Mouse (Mus musculus) urinary bladder, postnatal 4 days (tissue): Measurements from ENCODE around the gene Scgb1b29.
"Not testable (repeated sequence)": the region's sequence is repeated elsewhere in the genome, so short reads cannot be mapped to it uniquely, and the experiment has no call there.

Experiments used
- DNase-seq, 2 experiments: peaks; one replicate each; pipeline ENCODE4 v3.0.0; 2021 to 2022; ENCODE audit warnings: low spot score in 2 of 2

The Scgb1b29 gene

GRCm38 (mm10) chr7:32441241-32441640, at the start of gene Scgb1b29:
Gene Scgb1b29 (plus strand): TSS chr7:32441541.
- not testable (repeated sequence) for DNase-seq

- not testable (repeated sequence) for DNase-seq
These were observed 12.7 kb upstream of the Scgb1b29 start for GRCm38 (mm10) chr7:32428636-32429035.
